Mouse (Mus musculus): ENCODE data around the gene Tnfsf15.

Gene Tnfsf15

DNA sequence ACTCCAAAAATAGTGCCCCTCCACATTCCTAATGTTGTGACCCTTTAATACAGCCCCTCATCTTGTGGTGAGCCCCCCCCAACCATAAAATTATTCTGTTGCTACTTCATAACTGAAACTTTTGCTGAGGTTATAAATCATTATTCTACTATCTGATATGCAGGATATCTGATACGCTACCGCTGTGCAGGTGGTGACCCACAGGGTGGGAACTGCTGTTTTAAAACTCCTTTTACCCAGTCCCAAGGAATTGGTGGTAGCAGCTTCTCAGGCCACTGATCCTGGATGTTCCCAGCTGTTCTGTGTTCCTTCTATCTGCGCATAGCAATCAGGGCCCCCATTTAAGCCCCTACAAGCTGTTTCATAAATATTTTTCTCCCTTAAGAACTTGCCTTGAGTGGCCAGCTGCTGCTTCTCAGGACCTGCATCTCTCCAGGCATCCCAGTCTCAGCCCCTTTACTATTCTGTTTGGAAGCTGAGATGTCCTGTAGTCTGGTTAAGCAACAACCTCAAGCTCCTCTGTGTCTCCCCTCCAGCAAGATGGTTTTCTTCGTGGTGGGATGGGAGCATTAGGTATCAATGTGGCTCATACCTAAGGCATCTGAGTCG lies 2.0 kb downstream of the Tnfsf15 start:
- in situ Hi-C loops (cut with MboI, MseI), result no loop called here

DNA sequence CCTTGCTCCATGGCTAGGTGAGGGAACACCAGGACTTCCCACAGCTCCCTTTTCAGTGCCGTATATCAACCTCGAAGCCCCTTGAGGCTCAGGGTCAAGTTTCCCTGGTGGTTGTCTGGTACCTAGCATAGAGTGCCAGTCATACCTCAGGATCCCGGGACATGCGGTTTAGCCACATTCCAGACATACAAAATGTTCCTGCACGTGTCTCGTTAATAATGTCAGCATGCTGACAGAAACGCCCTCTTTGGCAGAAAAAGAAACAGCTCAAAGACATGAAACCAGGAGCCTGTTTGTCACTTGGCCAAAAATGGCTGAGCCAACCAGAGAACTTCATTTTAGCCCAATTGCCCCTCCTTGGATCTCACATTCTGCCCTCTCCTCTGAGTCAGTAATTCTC lies 2.8 kb downstream of the Tnfsf15 start:
- in situ Hi-C loops (cut with MboI, MseI), result no loop called here

DNA sequence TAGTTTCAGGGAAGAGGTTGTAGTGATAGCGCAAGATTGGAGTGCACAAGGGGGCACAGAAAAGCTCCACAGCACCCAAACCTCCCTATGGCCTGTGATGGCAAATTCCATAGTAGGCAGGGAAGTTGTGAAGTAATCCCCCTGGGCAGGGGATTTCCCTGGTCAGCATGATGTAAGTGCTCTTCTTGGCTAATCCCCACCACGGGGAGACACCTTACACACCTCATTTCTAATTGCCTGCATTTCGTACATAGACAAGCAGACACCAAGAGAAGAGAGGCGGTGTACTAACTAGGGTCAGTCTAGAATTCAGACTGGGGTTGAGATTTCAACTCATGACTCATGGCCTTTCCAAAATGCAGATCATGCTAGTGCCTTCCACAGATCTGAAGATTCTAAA lies 4.2 kb downstream of the Tnfsf15 start:
- in situ Hi-C loops (cut with MboI, MseI), result no loop called here

DNA sequence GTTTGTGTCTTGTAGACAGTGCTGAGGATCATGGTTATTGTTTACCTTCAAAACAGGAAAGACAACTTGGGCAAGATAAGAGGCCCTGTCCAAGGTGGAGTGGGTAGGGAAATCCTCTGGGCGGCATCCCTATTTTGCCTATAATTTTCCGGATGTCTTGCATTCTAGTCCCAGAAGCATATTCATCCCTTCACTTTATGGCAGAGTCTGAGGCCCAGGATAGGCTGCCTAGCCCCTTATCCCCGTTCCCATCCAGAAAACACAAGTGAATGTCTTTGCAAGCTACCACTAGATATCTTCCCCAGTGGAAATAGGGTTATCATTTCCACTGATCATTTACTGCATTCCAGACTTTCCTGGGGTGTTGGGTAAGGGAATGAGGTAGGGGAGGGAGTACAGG lies 4.9 kb downstream of the Tnfsf15 start:
- in situ Hi-C loops (cut with MboI, MseI), result no loop called here

DNA sequence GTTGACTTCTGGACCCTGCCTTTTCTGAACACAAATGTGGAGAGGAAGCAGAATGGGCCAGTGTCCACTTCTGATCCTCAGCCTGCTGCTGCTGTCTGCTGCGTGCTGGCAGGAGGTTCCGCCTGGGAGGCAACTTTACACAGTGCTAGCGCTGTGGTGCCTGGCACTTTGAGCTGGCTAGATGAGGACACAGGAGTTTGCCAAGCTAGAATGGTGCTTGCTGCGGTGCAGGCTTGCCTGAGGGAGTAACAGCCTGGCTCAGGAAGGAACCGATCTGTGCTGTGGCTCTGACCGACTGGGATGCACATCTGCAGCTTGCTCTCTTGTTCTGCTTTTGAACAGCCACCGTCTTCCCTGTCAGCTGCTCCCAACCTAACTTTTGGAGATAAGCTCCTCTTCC lies 5.4 kb downstream of the Tnfsf15 start:
- in situ Hi-C loops (cut with MboI, MseI), result no loop called here

DNA sequence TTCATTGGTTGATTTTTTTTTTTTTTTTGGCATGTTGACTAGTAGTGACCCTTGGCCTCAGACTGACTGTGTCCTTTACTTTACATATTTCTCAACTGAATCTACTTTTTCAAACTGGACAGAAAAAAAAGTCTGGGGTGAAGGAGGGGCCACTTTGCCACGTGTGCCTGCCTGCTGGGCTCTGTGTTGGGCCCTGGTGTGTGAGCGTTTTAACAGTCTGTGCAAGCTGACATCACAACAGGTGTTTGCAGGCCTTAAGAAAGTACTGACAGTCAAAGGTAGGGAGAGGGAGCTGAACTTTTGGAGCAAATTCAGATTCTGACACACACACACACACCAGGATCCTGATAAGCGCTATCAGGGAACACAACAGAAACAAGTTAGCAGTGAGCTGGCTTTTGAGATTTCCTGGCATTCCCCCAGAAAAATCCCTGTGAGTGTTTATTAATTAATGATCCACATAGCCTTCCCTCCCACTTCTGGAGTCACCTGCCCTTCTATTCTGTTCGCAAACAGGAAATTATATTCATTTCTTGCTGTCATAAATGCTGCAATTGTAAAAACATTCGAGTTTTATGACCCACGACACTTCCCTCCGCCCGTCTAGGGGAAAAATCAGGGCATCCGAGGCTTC lies 6.4 kb downstream of the Tnfsf15 start:
- in situ Hi-C loops (cut with MboI, MseI), result no loop called here

DNA sequence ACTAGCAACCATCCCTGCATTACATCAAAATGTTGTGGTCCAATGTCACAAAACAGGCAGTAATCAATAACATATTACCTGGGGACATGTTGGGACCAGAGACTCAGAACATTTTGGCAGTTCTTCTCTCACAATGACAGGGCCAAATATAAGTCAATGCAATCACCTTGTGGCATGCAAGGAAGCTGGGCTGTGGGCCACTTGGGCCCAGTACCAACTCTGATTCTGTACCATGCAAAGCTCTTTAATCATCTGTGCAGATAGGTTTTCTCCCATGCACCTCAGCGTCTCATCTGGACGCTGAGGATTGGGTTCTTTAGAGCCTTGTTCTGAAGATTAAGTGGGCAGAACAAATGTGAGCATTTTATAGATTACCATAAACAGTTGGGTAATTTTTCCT lies 13.6 kb downstream of the Tnfsf15 start:
- in situ Hi-C loops (cut with MboI, MseI), result no loop called here

DNA sequence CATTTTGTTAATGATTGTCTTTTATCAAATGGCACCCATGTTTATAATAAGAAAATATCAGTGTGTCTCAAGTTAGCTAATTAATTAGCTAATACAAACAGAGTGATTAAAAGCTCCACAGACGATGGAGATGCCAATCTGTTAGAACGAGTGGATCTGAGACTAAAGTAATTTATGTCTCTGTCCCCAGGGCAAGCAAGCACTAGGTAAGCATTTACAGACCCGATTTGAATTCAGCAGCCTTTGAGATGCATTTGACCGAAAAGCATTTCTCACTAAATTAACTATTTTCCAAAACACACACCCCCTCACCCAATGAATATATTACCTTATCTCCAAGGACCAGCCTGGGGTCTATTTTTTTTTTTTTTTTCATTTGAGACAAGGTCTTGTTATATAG lies 18.2 kb downstream of the Tnfsf15 start:
- in situ Hi-C loops (cut with MboI, MseI), result no loop called here

DNA sequence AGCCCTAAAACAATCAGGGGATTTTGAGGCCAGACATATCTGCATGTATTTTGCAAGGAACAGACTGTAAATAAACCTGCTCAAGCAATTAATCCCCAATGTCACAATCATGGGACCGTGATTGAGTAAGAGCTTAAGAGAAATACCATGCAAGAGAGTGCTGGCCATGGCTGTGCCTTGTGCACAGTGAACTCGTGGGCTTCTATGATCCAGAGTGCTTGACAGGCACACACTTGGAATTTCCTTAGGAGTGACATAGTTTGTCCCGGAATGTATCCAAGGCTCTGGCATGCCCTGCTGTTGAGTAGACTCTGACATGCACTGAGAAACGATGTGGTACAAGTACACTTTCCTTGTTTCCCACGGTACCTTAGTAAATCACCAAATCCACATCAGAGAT lies 18.9 kb downstream of the Tnfsf15 start:
- in situ Hi-C loops (cut with MboI, MseI), result no loop called here

DNA sequence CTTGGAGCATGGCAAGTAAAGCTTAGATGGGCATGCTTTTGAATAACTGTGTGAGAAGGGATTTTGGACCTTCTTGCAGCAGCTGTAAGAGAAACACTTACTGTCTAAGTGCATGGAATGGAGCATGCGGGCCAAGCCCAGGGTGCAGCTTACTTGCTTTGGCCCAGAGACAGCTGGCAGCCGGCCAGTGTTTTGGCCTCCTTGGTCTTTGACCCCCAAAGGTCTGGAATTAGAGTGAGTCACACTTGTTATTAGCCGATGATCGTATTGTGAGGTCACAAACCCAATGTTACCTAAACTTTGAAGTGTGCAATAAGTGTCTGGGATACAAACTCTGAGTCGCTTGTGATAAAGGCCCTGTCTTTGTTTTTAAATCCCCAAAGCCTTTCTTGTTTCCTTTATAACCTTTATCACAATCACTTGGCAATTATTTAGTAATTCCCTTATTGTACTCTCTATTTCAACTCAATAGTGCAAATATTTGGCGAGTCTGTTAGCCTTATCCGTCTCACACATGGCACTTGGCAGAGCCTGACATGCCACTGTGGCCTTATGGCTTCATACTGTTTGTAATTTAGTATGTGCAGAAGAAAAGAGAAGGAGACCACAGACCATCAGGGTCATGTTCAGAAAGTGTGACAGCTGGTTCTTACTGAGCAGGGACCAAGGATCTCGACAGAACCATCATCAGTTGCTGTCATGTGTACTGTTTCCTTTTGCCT lies 26.8 kb downstream of the Tnfsf15 start:
- in situ Hi-C loops (cut with MboI, MseI), result no loop called here

DNA sequence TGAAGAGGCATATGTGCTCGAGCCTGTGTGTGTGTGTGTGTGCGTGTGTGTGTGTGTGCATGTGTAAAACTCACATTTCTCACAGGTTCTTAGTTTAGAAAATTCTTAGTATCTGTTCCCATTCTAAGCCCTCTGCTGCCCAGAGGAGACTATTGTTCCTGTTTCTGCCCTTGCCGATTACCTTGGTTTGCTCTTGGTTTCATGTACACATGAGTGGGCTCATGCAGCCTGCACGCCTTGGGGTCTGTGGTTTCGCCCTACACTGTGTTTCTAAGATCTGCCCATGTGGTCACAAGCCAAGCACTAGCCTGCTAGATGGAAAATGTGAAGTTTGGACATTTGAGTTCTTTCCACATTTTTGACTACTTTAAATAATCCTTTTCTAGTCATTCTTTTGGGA lies 33.0 kb downstream of the Tnfsf15 start:
- in situ Hi-C loops (cut with MboI, MseI), result no loop called here

DNA sequence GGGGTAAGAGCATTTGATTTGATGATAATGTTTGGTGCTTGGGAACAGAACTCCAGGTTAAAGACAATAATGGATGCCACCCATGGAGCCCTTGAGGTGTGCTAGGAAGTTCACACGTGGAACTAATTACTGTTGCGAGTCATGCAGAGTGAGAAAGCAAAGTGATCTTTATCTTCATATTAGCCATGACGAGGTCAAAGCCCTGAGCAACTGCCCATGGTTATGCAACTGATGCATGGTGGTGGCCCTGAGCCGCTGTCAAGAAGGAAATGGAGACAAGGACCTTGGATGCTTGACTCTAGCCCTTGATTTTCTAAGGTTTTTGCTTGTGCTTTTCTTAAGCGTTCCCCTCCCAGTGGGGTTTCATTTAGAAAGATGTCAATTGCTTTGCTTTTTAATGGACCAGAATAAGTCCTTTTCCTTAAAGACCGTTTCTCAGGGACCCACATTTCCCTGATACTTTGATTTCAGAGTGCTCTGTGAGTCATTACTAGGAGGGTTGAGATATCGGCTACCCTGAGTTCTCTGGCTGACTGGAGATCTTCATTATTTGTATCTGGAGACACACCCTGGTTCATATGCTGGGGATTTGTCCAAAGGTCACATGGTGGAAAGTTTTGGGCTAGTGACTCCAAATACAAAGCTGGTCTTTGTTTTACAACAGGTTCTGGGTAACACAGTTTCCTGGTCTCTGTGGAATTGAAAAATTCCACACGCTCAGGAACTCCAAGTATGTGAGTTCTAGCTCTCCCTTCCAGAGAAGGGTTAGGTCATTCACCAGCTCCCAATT lies 34.3 kb downstream of the Tnfsf15 start:
- in situ Hi-C loops (cut with MboI, MseI), result no loop called here

DNA sequence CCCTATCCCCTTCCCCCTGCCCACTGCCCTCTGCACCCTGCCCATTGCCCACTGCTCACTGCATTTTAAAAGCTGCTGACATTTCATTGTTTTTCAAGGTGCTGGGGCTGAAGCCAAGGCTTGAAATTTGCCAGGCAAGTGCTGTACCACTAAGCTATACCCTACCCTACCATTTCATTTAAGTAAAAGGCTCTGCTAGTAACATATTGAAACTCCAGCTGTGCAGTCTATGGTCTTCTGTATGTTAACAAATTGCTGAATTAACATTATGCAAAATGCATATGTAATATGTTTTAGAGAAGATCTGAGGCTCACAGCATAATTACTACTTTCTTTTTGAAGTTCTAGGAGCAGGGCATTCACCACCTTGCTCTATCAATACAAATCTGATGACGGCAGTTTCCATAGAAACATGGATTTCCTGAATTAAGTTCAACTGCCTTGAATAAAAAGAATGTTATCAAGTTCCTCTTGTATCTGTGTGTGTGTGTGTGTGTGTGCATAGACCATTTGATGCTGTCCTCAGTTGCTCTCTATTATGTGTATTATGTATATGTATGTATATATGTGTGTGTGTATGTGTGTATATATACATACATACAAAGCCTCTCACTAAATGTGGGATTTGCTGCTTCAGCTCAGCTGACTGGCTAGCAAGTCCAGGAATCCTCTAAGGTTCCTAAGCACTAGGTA lies 38.5 kb downstream of the Tnfsf15 start:
- in situ Hi-C loops (cut with MboI, MseI), result no loop called here

DNA sequence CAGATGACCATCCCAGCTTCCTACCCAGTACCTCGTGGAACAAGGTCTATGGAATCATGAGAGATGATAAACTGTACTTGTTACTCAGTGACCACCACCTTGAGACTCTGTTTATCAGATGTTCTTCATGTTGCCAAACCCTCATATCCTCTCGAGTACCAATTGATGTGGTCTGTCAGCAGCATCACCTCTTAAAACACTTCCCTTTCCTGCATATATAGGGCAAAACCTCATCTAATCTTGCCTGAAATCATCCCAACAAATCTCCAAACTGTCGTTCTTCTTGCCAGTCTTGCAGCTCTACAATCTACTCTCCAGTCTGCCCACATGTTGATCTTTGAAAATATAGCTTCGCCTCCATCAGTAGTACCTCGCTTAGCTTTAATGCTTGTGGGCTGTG lies 40.7 kb downstream of the Tnfsf15 start:
- in situ Hi-C loops (cut with MboI, MseI), result no loop called here

DNA sequence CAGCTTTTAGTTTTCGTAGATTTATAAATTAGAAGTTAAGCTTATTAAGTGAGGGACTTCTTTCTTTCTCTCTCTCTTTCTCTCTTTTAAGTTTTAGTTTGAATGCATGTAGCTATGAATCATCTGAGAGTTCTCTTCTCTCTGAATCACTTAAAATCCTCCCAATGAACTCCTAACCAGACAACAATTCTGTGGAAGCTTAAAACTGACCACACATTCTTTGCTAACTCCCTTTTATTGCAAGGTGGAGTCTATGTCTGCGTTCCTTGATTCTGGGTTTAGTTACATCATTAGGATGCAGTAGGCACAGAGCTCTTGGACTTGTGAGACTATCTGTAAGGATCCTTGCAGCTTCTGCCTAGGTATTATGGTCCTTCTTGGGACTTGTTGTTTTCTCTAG lies 41.2 kb downstream of the Tnfsf15 start:
- in situ Hi-C loops (cut with MboI, MseI), result no loop called here

DNA sequence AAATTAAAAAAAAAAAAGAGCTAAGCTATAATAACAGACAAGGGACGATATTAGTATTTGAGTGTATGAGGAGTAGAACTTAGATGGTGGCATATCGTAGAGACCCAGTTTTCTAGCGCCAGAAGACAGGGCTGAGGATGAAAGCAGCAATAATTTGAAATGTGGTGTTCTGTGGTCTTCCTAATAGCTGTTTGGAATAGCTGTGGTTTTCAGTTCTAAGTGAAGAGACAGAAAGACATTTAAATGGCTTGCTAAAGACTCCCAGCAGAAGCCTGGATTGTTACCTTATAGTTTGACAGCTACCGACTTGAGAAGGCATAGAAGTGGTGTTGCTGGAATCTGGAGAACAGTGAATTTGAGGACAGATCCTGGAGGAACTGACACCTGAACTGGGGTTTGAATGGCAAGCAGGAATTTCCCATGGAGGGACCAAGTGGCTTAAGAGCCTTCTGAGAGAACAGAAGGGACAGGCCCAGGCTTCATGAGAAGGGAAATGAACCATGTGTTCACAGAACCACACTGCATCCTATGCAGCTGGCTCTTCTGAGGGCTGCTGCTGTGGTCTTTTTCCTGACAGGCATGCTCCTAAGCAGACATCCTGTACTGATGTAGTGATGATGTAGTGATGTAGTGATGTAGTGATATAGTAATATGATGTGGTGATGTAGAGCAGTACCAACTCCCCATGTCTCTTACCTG lies 42.8 kb downstream of the Tnfsf15 start:
- in situ Hi-C loops (cut with MboI, MseI), result no loop called here

DNA sequence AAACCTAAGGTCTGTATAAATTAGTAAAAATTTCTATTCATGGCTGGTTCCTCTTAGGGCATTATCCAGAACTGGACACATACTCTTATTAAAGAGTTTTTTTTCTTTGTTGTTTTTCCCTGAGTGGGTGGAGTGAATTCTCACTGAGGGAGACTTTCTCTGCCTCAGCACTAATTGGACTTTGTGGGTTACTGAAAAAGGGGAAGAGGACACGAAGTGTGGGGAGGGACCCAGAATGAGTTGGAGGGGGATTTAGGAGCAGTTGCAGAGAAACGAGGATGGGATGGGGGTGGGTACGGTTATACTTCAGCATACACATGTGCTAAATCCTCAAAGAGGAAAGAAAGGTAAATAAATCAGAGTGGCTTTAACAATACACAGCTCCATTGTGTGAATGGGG lies 45.2 kb downstream of the Tnfsf15 start:
- in situ Hi-C loops (cut with MboI, MseI), result no loop called here

DNA sequence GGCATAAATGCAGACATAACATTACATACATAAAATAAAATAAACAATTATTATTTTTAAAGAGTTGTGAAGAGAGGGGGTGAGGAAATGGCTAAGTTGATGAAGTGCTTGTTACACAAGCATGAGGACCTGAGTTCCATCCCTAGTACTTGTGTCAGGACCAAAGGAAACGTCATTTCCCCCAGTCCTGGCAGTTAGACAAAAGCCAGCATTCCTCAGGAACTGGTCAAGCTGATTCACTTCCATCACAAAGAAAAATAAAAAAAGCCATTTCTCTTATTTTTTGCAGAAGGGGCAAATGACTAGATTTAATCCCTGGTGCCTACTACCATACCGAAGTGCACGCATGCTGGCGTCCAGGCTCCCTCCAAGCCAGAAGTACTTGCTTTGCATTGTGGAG lies 48.0 kb downstream of the Tnfsf15 start:
- in situ Hi-C loops (cut with MboI, MseI), result no loop called here

DNA sequence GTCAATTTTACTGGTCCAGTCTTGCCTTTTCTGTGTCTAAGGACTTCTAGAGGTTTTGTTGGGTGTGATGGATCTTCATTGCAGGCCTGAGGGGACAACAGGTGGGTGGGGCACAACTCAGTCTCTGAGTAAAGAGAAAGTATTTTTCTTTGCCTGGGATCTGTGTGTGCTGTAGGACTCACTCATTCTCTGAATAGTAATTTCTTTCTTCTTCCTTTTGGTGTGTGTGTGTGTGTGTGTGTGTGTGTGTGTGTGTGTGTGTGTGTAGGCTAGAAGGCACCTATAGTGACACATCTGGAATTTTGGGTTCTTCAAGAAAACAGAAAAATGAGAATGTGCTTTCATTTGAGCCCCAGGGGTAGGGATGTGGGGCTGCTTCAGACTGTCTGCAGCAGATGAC lies 52.6 kb downstream of the Tnfsf15 start:
- in situ Hi-C loops (cut with MboI, MseI), result no loop called here

DNA sequence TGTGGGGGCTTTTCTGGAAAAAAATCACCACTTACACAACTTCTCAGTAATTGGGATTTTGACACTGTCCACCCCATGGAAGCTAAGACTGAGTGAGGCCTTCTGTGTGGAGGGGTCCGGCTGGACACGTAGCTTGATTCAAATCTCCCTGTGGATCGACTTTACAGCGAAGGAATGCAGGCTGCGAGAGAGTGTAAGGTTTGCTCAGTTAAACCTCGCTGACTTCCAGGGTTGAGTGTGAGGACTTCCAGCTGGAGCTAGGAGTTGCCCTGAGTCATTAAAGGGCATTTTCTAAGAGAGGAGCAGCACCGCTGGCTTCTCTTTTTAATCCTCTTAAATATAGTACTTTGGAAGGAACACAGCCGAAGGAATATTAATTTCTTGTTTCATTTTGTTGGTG lies 57.5 kb downstream of the Tnfsf15 start:
- in situ Hi-C loops (cut with MboI, MseI), result loop anchor here (5.0 kb wide), 3 partner anchors 50 to 260 kb away; no protein-coding TSS in a partner anchor

DNA sequence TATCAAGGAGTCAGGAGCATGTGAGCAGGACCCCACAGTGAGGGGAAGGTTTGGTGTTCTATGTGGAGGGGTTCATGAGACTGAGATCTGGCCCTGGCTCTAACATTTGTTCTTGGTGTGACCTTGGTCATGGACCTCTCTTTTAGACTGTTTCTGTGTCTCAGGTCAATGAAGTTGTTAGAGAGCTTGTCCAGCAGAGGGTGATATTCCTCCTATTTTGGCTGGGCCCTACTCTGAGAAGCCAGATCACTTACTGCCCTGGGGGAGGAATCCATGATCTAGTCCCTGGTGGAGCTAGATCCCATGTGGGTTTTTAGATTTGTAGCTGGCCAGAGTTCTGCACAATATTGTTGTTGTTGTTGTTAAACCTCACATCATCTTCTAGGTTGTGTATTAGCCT lies 58.8 kb downstream of the Tnfsf15 start:
- in situ Hi-C loops (cut with MboI, MseI), result loop anchor here (5.0 kb wide), 3 partner anchors 49 to 261 kb away; no protein-coding TSS in a partner anchor
